Mouse (Mus musculus) olfactory bulb, adult 2 months (tissue): ENCODE results near the gene Tmem74b. TPM values are rescaled to one million over a fixed set of nuclear protein-coding genes. Genes with fewer than 3 reads are reported as not detected.

Source experiments
- H3K27ac ChIP-seq: fragments of 200-500 bp; 2 replicates; pipeline ENCODE4 v1.5.1; 2012; ENCODE audit warnings: low read depth, low read length; ENCODE audit not compliant: insufficient read depth
- H3K4me1 ChIP-seq: fragments of 200-500 bp; 2 replicates; pipeline ENCODE4 v1.6.1; 2012; ENCODE audit warnings: low read length; ENCODE audit not compliant: control insufficient read depth, insufficient read depth
- H3K4me3 ChIP-seq: fragments of 200-500 bp; 2 replicates; pipeline ENCODE4 v1.5.1; 2012; ENCODE audit warnings: mild to moderate bottlenecking, low read depth, low read length, moderate library complexity; ENCODE audit not compliant: insufficient read depth
- CTCF ChIP-seq: fragments of 200-500 bp; IDR thresholded peaks from 2 replicates; pipeline ENCODE4 v1.5.1; 2012; ENCODE audit warnings: low read depth, mild to moderate bottlenecking, low read length, moderate library complexity; ENCODE audit not compliant: insufficient read depth
- POLR2A ChIP-seq: fragments of 200-500 bp; IDR thresholded peaks from 2 replicates; pipeline ENCODE4 v1.6.1; 2012; ENCODE audit warnings: mild to moderate bottlenecking, low read depth, low read length, moderate library complexity; ENCODE audit not compliant: insufficient read depth
- WGBS: fragments of 180-500 bp; shearing (Covaris S2); methylation state at CpG from one replicate; pipeline ENCODE4 v1.1.7; 2018; 5-methylcytosine and 5-hydroxymethylcytosine counted together
- polyA plus RNA-seq: library from polyadenylated mRNA; stranded (reverse); fragments of >200 nt; gene quantifications from 2 replicates; pipeline ENCODE4 v1.2.4, GENCODE M21; 2012; ENCODE audit warnings: low replicate concordance; ENCODE audit not compliant: missing spikeins, insufficient read depth, insufficient read length

Tmem74b gene
- polyA plus RNA-seq, 1 experiment: not detected

- Histone ChIP-seq H3K4me1 (peaks cover 6% of the 10 kb centered on the region), H3K27ac (no peak overlapping the region), H3K4me3 (no peak overlapping the region)
- TF ChIP-seq POLR2A (no peak), CTCF (no peak)
- 81% methylated on average over 3 of the region's 3 CpGs for WGBS
Measured at GRCm38 (mm10) chr2:151739081-151739480, 37.3 kb downstream of the Tmem74b start.

GRCm38 (mm10) chr2:151739505-151739904 is 37.7 kb downstream of the Tmem74b start:
- no peak overlapping the region for H3K4me3 ChIP-seq
- TF ChIP-seq POLR2A (no peak), CTCF (no peak)
- H3K4me1 ChIP-seq: peaks cover 6% of the 10 kb centered on the region
- WGBS: 90% methylated on average over 7 of the region's 7 CpGs
- H3K27ac ChIP-seq: no peak overlapping the region

- Histone ChIP-seq H3K4me1 (peaks cover 6% of the 10 kb centered on the region), H3K27ac (peak overlapping the region; percentile 89), H3K4me3 (peak overlapping the region; percentile 92)
- WGBS: under 1% methylated on average over 61 of the region's 61 CpGs
- TF ChIP-seq POLR2A: peak; percentile 67
- peak; percentile 29; the same call in 1 of the 2 replicates for TF ChIP-seq CTCF
Measured at GRCm38 (mm10) chr2:151740741-151741526, 39.1 kb downstream of the Tmem74b start.

GRCm38 (mm10) chr2:151742084-151742483 is 40.3 kb downstream of the Tmem74b start:
- peaks cover 6% of the 10 kb centered on the region for H3K4me1 ChIP-seq
- no peak for TF ChIP-seq POLR2A
- no peak for TF ChIP-seq CTCF
- no peak overlapping the region for H3K4me3 ChIP-seq
- WGBS: 97% methylated on average over 1 of the region's 1 CpGs
- H3K27ac ChIP-seq: no peak overlapping the region

GRCm38 (mm10) chr2:151742850-151743679 is 41.3 kb downstream of the Tmem74b start:
- 69% methylated on average over 6 of the region's 6 CpGs for WGBS
- Histone ChIP-seq H3K4me3 (no peak overlapping the region), H3K4me1 (peaks cover 6% of the 10 kb centered on the region), H3K27ac (no peak overlapping the region)
- TF ChIP-seq POLR2A: no peak
- TF ChIP-seq CTCF: no peak

GRCm38 (mm10) chr2:151743845-151744244 is 42.0 kb downstream of the Tmem74b start, which contains the start of gene Psmf1:
Gene Psmf1 (minus strand): TSS chr2:151744186.
- no peak within 1 kb of the TSS for H3K27ac ChIP-seq
- peaks cover 6% of the 10 kb centered on the region for H3K4me1 ChIP-seq
- no peak within 1 kb of the TSS for H3K4me3 ChIP-seq
- TF ChIP-seq POLR2A: no peak
- TF ChIP-seq CTCF: no peak

- no peaks in the 10 kb centered on the region for H3K4me1 ChIP-seq
- no peak overlapping the region for H3K27ac ChIP-seq
- H3K4me3 ChIP-seq: no peak overlapping the region
- TF ChIP-seq POLR2A (no peak), CTCF (peak; percentile 63)
- WGBS: 27% methylated on average over 19 of the region's 19 CpGs
Measured at GRCm38 (mm10) chr2:151747847-151748705, 46.3 kb downstream of the Tmem74b start.

GRCm38 (mm10) chr2:151751330-151751729 is 49.5 kb downstream of the Tmem74b start:
- WGBS: 75% methylated on average over 5 of the region's 5 CpGs
- Histone ChIP-seq H3K4me1 (no peaks in the 10 kb centered on the region), H3K4me3 (no peak overlapping the region), H3K27ac (no peak overlapping the region)
- TF ChIP-seq CTCF (no peak), POLR2A (no peak)
